Mouse (Mus musculus) adrenal gland (tissue): ENCODE measurements around the gene Fhl2.

ENCODE experiments used
- intact Hi-C: fragments of 180-260 bp; cut with DNase I; formaldehyde crosslinking; loops from one replicate; pipeline ENCODE4 v1.15.1; 2025
- long read RNA-seq, 2 experiments: library from polyadenylated mRNA; unstranded; transcript quantifications; one replicate each; pipeline ENCODE4 v2.0.0; 2020; ENCODE audit warnings: borderline replicate concordance in 1 of 2; ENCODE audit not compliant: insufficient replicate concordance in 1 of 2

Gene Fhl2
- long read RNA-seq, experiment 1, transcript Fhl2-201 (6 exons, 1,563 nt) = major isoform, 21 of 25 reads
- long read RNA-seq, experiment 1, partial matches to known transcripts = 2 of 25 reads
- long read RNA-seq, experiment 1, other reads (novel, unspliced or antisense) = 2 of 25 reads
- long read RNA-seq, experiment 2, transcript Fhl2-201 (6 exons, 1,563 nt) = major isoform, 24 of 31 reads
- long read RNA-seq, experiment 2, partial matches to known transcripts = 1 of 31 reads
- long read RNA-seq, experiment 2, other reads (novel, unspliced or antisense) = 3 of 31 reads

DNA sequence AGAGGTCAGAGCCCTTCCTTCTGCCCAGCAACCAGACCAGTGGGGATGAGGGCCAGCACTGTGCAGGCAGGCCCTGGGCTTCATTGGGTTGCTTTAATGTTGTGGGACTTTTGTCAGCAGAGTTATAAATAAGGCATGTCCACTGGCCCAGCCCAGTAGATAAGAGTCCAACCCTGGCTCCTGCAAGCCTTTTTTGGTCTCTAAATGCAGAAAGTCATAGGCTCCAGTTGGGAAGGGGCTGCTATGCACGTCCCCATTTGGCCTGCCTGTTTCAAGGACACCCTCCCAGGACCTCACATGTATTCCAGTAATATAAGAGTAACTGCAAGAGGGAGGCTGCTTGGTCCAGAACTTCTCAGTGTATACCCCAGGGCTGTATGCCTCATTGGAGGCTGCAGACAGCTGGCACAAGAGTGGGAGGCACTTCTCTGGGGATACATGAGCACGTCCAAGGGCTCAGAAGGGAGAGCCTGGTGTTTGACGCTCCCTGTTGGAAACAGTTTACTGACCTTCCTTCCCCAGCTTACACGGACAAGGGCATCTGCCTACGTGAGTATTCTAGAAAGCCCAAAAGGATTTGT, at the start of gene Fhl2:
Gene Fhl2 (minus strand): TSS at position 324 of the 581 bp plus-strand sequence.
- intact Hi-C loops = no loop called here

DNA sequence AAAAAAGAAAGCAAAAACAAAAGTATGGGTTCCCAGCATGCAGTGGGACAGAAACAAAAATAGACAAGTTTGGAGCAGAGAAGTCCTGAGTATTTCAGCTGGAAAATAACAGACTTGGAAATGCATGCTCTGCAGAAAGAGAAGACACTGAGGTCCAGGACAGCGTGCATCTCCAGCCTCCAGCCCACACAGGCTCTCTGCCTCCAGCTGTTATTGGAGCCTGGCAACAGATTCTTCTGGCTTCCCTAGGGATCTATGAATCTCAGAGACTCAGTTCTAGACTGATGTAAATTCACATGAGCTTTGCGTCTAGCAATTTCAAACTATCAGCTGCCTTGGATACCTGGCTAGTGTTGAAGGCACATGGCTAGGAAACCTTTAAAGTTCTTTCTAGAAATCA, 48.2 kb upstream of the Fhl2 start:
- intact Hi-C loops = no loop called here

GRCm38 (mm10) chr1:43241208-43241607, 44.4 kb upstream of the Fhl2 start:
- intact Hi-C loops = no loop called here

GRCm38 (mm10) chr1:43239796-43240313, 43.1 kb upstream of the Fhl2 start:
- intact Hi-C loops = no loop called here

GRCm38 (mm10) chr1:43238471-43238870, 41.7 kb upstream of the Fhl2 start:
- intact Hi-C loops = no loop called here

DNA sequence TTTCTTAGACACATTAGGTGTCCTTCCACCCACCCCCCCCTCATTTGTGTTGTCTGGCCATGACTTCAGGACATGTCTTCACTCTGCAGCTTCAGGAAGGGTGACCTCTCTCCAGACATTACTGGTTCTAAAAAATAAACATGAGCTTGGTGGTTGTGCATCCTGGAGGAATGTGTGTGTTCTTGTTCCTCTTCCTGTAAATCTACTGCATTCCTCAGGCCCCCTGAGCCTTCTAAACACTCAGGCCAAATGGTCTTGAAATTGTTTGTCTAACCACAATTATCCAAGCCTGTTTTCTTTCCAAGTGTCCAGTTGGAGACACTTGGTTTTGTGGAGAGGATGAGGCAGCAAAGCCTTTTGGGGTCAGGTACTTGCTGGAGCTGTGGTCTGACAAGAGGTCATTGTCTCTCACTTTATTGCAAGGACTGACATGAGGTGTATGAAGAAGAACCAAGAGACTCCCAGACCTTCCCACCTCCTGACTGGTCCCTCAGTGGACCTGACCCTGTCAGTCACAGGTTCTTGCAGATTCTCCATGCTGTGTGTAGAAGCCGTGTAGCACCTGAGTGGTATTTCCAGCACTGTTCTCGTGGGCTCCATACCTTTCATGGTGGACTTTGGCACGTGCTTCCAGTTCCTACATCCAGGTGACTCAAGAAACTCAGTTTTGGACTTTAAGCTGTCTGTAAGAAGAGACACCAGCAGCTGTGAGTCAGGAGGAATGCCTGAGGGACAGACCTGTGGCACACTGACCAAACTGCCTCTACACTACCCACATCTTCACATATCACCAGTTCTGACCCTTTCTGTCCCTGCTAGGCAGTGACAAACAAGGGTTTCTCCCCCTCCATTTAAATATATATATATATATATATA, 40.8 kb upstream of the Fhl2 start:
- intact Hi-C loops = no loop called here

- intact Hi-C loops = no loop called here
Observed at GRCm38 (mm10) chr1:43225531-43226151, 28.9 kb upstream of the Fhl2 start.

- intact Hi-C loops = no loop called here
Observed at GRCm38 (mm10) chr1:43224943-43225342, 28.2 kb upstream of the Fhl2 start.

GRCm38 (mm10) chr1:43224171-43224570, 27.4 kb upstream of the Fhl2 start:
- intact Hi-C loops = no loop called here

- intact Hi-C loops = no loop called here
Observed at GRCm38 (mm10) chr1:43223097-43223496, 26.3 kb upstream of the Fhl2 start.

DNA sequence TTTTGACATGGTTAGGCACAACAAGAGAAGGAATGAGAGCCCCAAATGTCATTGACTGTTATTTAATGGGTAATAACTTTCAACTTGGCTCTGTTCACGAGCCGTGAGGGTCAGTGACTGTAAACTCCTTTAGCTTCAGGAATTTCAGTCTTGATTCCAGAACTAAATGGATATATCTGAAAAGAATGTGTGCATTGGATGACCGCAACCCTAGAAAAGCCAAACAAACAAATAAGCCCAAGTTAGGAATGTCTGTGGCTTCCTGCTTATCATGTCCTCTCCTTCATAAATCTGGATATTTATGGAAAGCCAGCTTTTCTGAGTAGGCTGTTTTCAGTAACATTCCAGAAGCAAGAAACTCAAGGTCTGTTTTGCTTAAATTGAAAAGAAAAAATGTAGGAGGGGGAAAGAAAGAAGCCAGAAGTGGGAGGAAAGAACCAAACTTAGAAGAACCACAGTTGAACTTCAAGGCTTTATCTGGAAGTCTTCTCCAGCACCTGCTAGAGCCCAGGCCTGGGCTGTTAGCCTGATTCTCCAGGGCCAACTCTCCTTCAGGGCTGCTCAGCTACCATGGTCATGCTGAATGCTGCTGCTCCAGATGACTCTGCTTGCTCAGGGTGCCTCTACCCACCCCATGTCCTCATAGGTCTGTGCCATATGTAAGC, 21.4 kb upstream of the Fhl2 start:
- intact Hi-C loops = no loop called here

DNA sequence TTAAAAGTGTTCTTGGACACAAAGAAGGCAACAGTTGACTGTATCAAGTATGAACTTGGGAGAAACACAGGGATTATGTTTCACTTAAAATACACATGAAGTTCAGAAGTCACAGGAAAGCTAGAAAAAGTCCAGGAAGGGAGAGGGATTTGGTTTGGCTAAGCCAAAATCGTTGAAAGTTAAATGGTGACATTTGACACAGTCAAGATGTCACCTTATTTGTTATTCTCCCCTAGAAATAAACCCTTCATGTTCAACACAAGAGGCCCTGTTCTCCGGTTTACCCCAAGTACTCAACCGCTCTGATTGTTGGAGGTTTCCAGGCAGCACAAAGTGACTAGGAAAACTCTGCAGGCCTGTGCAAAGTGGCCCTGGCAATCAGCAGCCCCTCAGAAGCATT, 18.8 kb upstream of the Fhl2 start:
- intact Hi-C loops = no loop called here

DNA sequence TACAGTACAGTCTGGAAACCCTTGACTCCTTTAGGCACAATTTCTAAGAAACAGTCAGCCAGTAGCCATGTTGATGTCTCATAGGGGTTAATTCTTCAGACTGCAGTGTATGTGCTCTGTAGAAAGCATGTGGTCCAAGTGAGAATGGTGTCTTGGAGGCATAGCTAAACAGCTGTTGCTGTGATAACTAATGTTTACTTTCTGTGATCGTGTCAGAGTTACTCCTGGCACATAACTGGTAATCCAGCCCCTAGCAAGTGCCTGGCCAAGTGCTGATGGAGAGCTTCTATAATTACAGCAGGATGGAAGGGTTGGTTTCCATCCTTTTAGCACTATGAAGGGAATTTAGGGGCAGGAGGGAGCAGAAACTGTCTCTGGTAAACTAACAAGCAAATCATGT, 14.5 kb upstream of the Fhl2 start:
- intact Hi-C loops = no loop called here

GRCm38 (mm10) chr1:43210285-43210684, 13.5 kb upstream of the Fhl2 start:
- intact Hi-C loops = no loop called here

- intact Hi-C loops = no loop called here
Observed at GRCm38 (mm10) chr1:43207147-43207546, 10.4 kb upstream of the Fhl2 start.

DNA sequence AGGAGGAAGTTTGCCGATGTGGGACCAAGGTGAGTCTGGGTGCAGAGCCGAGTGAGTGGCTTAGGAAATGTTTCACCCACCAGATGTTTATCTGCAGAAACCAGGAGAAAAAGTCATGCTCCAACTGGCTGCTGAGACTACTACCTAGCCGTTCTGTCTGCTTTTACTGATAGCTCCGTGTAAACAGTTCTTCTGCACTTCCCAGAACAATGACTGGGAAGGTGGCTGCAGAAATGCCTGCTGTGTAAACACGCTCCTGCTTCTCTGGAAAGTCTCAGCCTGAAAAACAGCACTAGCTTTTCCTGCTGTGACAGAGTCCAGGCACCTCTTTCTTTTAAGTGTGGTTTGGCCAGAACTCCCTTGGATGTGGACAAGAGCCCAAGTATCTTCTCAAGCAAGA, 6.5 kb upstream of the Fhl2 start:
- intact Hi-C loops = no loop called here

DNA sequence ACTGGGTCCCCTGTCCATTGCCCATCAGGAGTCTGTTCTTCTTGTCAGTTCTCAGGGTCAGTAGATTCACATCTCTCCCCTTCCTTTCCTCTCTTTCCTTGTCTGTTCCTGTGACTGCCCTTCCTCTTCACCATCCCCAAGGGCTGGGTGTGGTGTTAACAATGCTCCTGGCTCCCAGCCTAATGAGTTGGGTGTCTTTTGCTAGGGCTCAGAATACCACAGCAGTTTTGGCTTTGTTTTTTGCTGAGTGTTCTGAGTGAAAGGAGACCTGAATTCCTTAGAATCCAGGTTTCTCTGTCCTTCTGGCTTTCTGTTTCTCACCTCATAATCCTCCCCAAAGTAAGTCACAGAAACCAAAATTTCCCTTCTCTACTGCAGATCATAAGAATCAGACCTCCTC, 5.4 kb upstream of the Fhl2 start:
- intact Hi-C loops = no loop called here

GRCm38 (mm10) chr1:43201796-43202195, 5.0 kb upstream of the Fhl2 start:
- intact Hi-C loops = no loop called here

DNA sequence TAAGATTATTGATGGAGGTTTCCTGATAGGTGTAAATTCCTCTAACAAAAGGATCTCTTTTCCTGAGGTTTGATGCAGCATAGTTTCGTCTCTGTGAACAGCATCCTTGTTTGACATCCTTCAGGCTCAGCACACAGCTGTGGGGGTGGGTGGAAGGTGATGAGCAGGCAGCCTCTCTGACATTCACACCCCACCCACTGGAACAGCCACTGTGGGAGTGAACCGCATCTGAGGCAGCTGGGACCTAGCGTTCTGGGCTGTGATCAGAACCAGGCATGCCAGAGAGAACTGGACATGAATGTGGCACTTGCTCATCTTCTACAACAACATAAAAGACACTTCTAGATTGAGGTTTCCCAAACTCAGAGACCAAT, 3.1 kb upstream of the Fhl2 start:
- intact Hi-C loops = no loop called here

- intact Hi-C loops = no loop called here
Observed at GRCm38 (mm10) chr1:43199210-43199866, 2.6 kb upstream of the Fhl2 start.

GRCm38 (mm10) chr1:43196059-43196458, 725 bp downstream of the Fhl2 start:
- intact Hi-C loops = no loop called here
